Mouse (Mus musculus) spleen, adult 10 weeks (tissue): ENCODE measurements around the gene Elf5. TPM values are rescaled to one million over a fixed set of nuclear protein-coding genes. Genes with fewer than 3 reads are reported as not detected.

ENCODE experiments used
- polyA plus RNA-seq: library from polyadenylated mRNA; stranded (reverse); fragments of 350-450 nt; fragmentation: Illumina TruSeq; extraction: RNeasy Lipid Tissue Mini Kit (QIAGEN cat#74804); gene quantifications from one replicate; pipeline ENCODE4 v1.2.3, GENCODE M21; 2015; ENCODE audit warnings: low replicate concordance; ENCODE audit not compliant: insufficient read depth

Gene Elf5
- polyA plus RNA-seq = not detected

GRCm38 (mm10) chr2:103411348-103411747 lies at the start of gene Elf5:
TSS of gene Elf5 (plus strand) at chr2:103411688.

GRCm38 (mm10) chr2:103484617-103485401 lies 73.3 kb downstream of the Elf5 start, which contains the start of gene Cat:
TSS of gene Cat (minus strand) at chr2:103485160.

Other genes starting within 250 kb of the Elf5 start
- 9.3 TPM for gene Ehf, start 108.4 kb upstream of the Elf5 start, polyA plus RNA-seq
- gene Cat, start 73.5 kb downstream of the Elf5 start, polyA plus RNA-seq = 108 TPM
- gene Abtb2, start 154.6 kb downstream of the Elf5 start, polyA plus RNA-seq = 3.9 TPM